Mouse (Mus musculus): ENCODE data around the gene Crygd.

- TF ChIP-seq POLR2A (IDR thresholded peaks at IDR 0.05; ENCODE audit: insufficient read depth, low read depth, low read length) = no peak
- no peak for TF ChIP-seq CTCF (IDR thresholded peaks at IDR 0.05)
Measured at GRCm38 (mm10) chr1:65064201-65064600, 949 bp upstream of the Crygd start.

Data from heart, adult 2 months (tissue).